Mouse (Mus musculus) layer of hippocampus, adult 18-20 months (tissue): ENCODE measurements at regions not wholly inside any gene's neighbourhood (a gene's known extent, or its start where the extent isn't known, plus 50 kb on each side); places are given as distances from the start of the nearest gene placed in this dataset.

ENCODE experiments used
- DNase-seq, 2 experiments: peaks; one replicate each; pipeline ENCODE4 v3.0.0; 2022; ENCODE audit warnings: low spot score in 2 of 2

GRCm38 (mm10) chr2:129883417-129883816 lies 83.1 kb downstream of the Stk35 start:
- peak; percentile 63 to 74 for DNase-seq

- no peak for DNase-seq
These were observed 84.0 kb downstream of the Stk35 start for GRCm38 (mm10) chr2:129884316-129884715.

- no peak for DNase-seq
These were observed 85.2 kb downstream of the Stk35 start for GRCm38 (mm10) chr2:129885536-129885935.

GRCm38 (mm10) chr2:129893231-129893630 lies 92.9 kb downstream of the Stk35 start:
- DNase-seq = peak in 1 of 2 experiments; percentile 55

GRCm38 (mm10) chr2:129893832-129894231 lies 93.5 kb downstream of the Stk35 start:
- DNase-seq = no peak

GRCm38 (mm10) chr2:129894906-129895305 lies 94.6 kb downstream of the Stk35 start:
- no peak for DNase-seq

GRCm38 (mm10) chr2:129895369-129895768 lies 95.1 kb downstream of the Stk35 start:
- no peak for DNase-seq

GRCm38 (mm10) chr2:129896696-129897095 lies 96.4 kb downstream of the Stk35 start:
- DNase-seq = no peak

- DNase-seq = no peak
These were observed 103.2 kb downstream of the Stk35 start for GRCm38 (mm10) chr2:129903383-129904135.

- DNase-seq = peak; percentile 46 to 74
These were observed 104.4 kb downstream of the Stk35 start for GRCm38 (mm10) chr2:129904753-129905152.

GRCm38 (mm10) chr2:129908701-129909425 lies 103.3 kb upstream of the Tgm3 start:
- peak; percentile 56 to 81 for DNase-seq

GRCm38 (mm10) chr2:129911203-129911921 lies 100.8 kb upstream of the Tgm3 start:
- no peak for DNase-seq

- DNase-seq = peak in 1 of 2 experiments; percentile 44
These were observed 99.6 kb upstream of the Tgm3 start for GRCm38 (mm10) chr2:129912556-129912955.

GRCm38 (mm10) chr2:129914261-129914660 lies 97.9 kb upstream of the Tgm3 start:
- no peak for DNase-seq

GRCm38 (mm10) chr2:129916411-129916810 lies 95.7 kb upstream of the Tgm3 start:
- no peak for DNase-seq

- DNase-seq = no peak
These were observed 93.9 kb upstream of the Tgm3 start for GRCm38 (mm10) chr2:129918141-129918790.

- DNase-seq = no peak
These were observed 92.6 kb upstream of the Tgm3 start for GRCm38 (mm10) chr2:129919551-129919950.

GRCm38 (mm10) chr2:129927218-129927617 lies 84.9 kb upstream of the Tgm3 start:
- no peak for DNase-seq

GRCm38 (mm10) chr2:129933578-129933977 lies 78.6 kb upstream of the Tgm3 start:
- no peak for DNase-seq

- no peak for DNase-seq
These were observed 69.3 kb upstream of the Tgm3 start for GRCm38 (mm10) chr2:129942824-129943223.

GRCm38 (mm10) chr2:129947847-129948553 lies 64.1 kb upstream of the Tgm3 start:
- no peak for DNase-seq
